Mouse (Mus musculus): Measurements from ENCODE around the gene Memo1.

Gene Memo1

GRCm38 (mm10) chr17:74294426-74295025, 795 bp downstream of the Memo1 start:
- DNase-seq (ENCODE audit: low spot score in 2 of 2), result peak; percentile 83 to 89

- DNase-seq (ENCODE audit: low spot score in 2 of 2), result peak in 1 of 2 experiments; percentile 67
Measured at GRCm38 (mm10) chr17:74293687-74294425, 1.5 kb downstream of the Memo1 start.

GRCm38 (mm10) chr17:74291640-74292361, 3.5 kb downstream of the Memo1 start:
- no peak for DNase-seq (ENCODE audit: low spot score in 2 of 2)

GRCm38 (mm10) chr17:74290869-74291268, 4.5 kb downstream of the Memo1 start:
- DNase-seq (ENCODE audit: low spot score in 2 of 2), result no peak

- DNase-seq (ENCODE audit: low spot score in 2 of 2), result peak in 1 of 2 experiments; percentile 45
Measured at GRCm38 (mm10) chr17:74290198-74290597, 5.1 kb downstream of the Memo1 start.

- no peak for DNase-seq (ENCODE audit: low spot score in 2 of 2)
Measured at GRCm38 (mm10) chr17:74288626-74289025, 6.7 kb downstream of the Memo1 start.

GRCm38 (mm10) chr17:74286140-74286730, 9.1 kb downstream of the Memo1 start:
- DNase-seq (ENCODE audit: low spot score in 2 of 2), result no peak

GRCm38 (mm10) chr17:74285730-74286129, 9.6 kb downstream of the Memo1 start:
- no peak for DNase-seq (ENCODE audit: low spot score in 2 of 2)

GRCm38 (mm10) chr17:74284397-74285115, 10.8 kb downstream of the Memo1 start:
- DNase-seq (ENCODE audit: low spot score in 2 of 2), result no peak

- DNase-seq (ENCODE audit: low spot score in 2 of 2), result no peak
Measured at GRCm38 (mm10) chr17:74282024-74282423, 13.3 kb downstream of the Memo1 start.

GRCm38 (mm10) chr17:74278966-74279869, 16.1 kb downstream of the Memo1 start:
- no peak for DNase-seq (ENCODE audit: low spot score in 2 of 2)

- no peak for DNase-seq (ENCODE audit: low spot score in 2 of 2)
Measured at GRCm38 (mm10) chr17:74274471-74274870, 20.9 kb downstream of the Memo1 start.

- DNase-seq (ENCODE audit: low spot score in 2 of 2), result no peak
Measured at GRCm38 (mm10) chr17:74272683-74273205, 22.6 kb downstream of the Memo1 start.

- DNase-seq (ENCODE audit: low spot score in 2 of 2), result no peak
Measured at GRCm38 (mm10) chr17:74271541-74272268, 23.6 kb downstream of the Memo1 start.

- DNase-seq (ENCODE audit: low spot score in 2 of 2), result no peak
Measured at GRCm38 (mm10) chr17:74270205-74270604, 25.1 kb downstream of the Memo1 start.

GRCm38 (mm10) chr17:74267415-74268180, 27.7 kb downstream of the Memo1 start:
- DNase-seq (ENCODE audit: low spot score in 2 of 2), result peak in 1 of 2 experiments; percentile 50

- no peak for DNase-seq (ENCODE audit: low spot score in 2 of 2)
Measured at GRCm38 (mm10) chr17:74265636-74266035, 29.7 kb downstream of the Memo1 start.

- no peak for DNase-seq (ENCODE audit: low spot score in 2 of 2)
Measured at GRCm38 (mm10) chr17:74265156-74265505, 30.2 kb downstream of the Memo1 start.
